Mouse (Mus musculus) stomach, embryonic 14.5 days (tissue): Measurements from ENCODE around the gene 4921501E09Rik. TPM values are rescaled to one million over a fixed set of nuclear protein-coding genes. Genes with fewer than 3 reads are reported as not detected.
A peak's percentile ranks its signal among the peaks of the same experiment; 100 is the strongest.
"Not testable (repeated sequence)": the region's sequence is repeated elsewhere in the genome, so short reads cannot be mapped to it uniquely, and the experiment has no call there.

Source experiments
- ATAC-seq: fragments of 200-750 bp; cut with Nextera tagmentation; 2 replicates; pipeline ENCODE4 v1.8.0; 2017; ENCODE audit warnings: low read depth, moderate TSS enrichment; ENCODE audit not compliant: insufficient number of reproducible peaks, insufficient read depth, low FRiP score
- H3K27ac ChIP-seq: fragments of 300-500 bp; sonication (generic); 2 replicates; pipeline ENCODE4 v1.5.1; 2014; ENCODE audit warnings: mild to moderate bottlenecking, low read length, moderate library complexity, mixed read lengths
- H3K27me3 ChIP-seq: fragments of 300-500 bp; sonication (generic); 2 replicates; pipeline ENCODE4 v1.6.1; 2014; ENCODE audit warnings: low read length, control low read depth, mixed read lengths; ENCODE audit not compliant: control insufficient read depth, insufficient read depth
- H3K36me3 ChIP-seq: fragments of 300-500 bp; sonication (generic); 2 replicates; pipeline ENCODE4 v1.6.1; 2014; ENCODE audit warnings: mild to moderate bottlenecking, control low read depth, low read length, moderate library complexity, mixed read lengths; ENCODE audit not compliant: control insufficient read depth, insufficient read depth
- H3K4me1 ChIP-seq: fragments of 300-500 bp; sonication (generic); 2 replicates; pipeline ENCODE4 v1.6.1; 2014; ENCODE audit warnings: low read length, control low read depth, mixed read lengths; ENCODE audit not compliant: control insufficient read depth, insufficient read depth
- H3K4me2 ChIP-seq: fragments of 300-500 bp; sonication (generic); replicated peaks from 2 replicates; pipeline ENCODE4 v1.6.1; 2014; ENCODE audit warnings: low read depth, low read length, control low read depth
- H3K4me3 ChIP-seq: fragments of 300-500 bp; sonication (generic); 2 replicates; pipeline ENCODE4 v1.5.1; 2014; ENCODE audit warnings: low read depth, low read length, control low read depth
- H3K9ac ChIP-seq: fragments of 300-500 bp; sonication (generic); replicated peaks from 2 replicates; pipeline ENCODE4 v1.6.1; 2014; ENCODE audit warnings: low read depth, mild to moderate bottlenecking, control low read depth, low read length, moderate library complexity, mixed read lengths
- H3K9me3 ChIP-seq: fragments of 300-500 bp; sonication (generic); 2 replicates; pipeline ENCODE4 v1.6.1; 2016; ENCODE audit warnings: low read depth, low read length, control low read depth; ENCODE audit not compliant: control insufficient read depth
- WGBS: fragments of 180-500 bp; shearing (Covaris S2); extraction: QIAGEN DNeasy Blood & Tissue Kit; methylation state at CpG from one replicate; pipeline ENCODE4 v1.1.7; 2014; 5-methylcytosine and 5-hydroxymethylcytosine counted together
- polyA plus RNA-seq: library from polyadenylated mRNA; unstranded; fragments of >200 nt; fragmentation: Nextera tagmentation; extraction: Ambion mirVana; gene quantifications from 2 replicates; pipeline ENCODE4 v1.2.1, GENCODE M21; 2014

4921501E09Rik gene
- polyA plus RNA-seq, 1 experiment from 2014 or later: not detected

DNA sequence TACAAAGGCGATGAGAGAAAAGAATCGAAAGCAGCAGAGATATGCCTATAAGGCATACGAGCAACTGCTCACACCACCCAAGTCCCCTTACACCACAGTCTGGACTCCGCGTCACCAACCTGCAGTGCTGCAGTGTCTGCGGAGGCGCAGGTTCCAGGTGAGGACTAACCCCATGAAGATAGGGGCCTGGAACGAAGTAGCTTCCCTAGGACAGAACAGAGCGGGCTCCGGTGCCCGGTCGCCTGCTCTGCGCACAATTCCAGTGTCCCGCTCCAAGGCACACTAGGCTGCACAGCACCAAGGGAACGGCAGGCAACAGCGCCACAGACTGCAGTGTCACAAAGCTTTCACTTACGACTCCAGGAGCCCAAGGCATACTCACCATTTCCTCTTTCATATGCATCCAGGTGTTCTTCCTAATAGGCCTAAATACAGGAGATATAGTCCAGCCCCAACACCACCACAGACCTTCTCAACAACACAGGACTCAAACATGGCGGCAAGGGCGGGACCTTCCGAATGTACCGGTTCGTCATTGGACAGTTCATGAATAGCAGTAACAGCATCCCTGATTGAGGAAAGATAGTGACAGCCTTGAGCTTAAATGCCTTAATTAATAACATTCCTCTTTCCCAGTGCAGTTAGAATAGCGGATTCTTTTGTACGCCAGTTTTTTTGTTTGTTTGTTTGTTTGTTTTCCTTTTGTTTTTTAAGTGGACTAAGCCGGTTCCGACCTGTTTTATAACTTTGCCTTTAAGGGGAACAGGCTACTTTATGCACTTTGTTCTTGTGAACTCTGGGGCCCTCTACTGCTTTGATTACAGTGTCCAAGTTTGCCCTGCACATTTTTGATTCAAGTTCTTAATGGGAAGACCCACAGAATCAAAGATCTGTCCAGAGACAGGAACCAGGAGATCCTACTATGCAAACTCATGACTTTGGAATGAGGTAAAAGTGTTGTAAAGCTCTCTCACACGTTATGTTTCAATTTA, 34.7 kb downstream of the 4921501E09Rik start, which contains the start of gene Zfp763:
Zfp763 (minus strand) TSS at position 503 of the 992 bp plus-strand sequence.
- Histone ChIP-seq H3K27ac (peak within 1 kb of the TSS; percentile 82), H3K4me1 (no peaks in the 10 kb centered on the region), H3K36me3 (no peaks in the 10 kb centered on the region), H3K4me2 (peak within 1 kb of the TSS; percentile 58), H3K4me3 (peak within 1 kb of the TSS; percentile 58), H3K9ac (peak within 1 kb of the TSS; percentile 51), H3K27me3 (no peaks in the 10 kb centered on the region), H3K9me3 (no peaks in the 10 kb centered on the region)
- ATAC-seq: peak; percentile 96
- WGBS: 3% methylated on average over 27 of the region's 27 CpGs

DNA sequence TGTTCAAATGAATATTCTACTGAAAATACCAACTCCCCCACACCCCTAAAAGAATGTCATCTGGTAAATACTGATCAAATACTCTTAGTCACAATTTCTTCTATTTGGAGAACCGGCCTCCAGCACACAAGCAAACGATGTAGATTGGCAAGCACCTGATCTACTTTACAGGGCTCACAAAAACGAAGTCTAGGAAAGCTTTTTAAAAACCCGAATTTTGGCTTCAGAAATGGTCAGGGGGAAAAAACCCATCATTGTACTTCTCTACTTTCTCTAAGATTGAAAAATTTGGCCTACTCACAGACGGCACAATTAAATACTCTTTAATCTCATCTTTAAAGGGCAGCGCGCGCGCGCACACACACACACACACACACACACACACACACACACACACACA, 35.5 kb downstream of the 4921501E09Rik start:
- no peaks in the 10 kb centered on the region for H3K36me3 ChIP-seq
- no peak overlapping the region for H3K27ac ChIP-seq
- no peak for ATAC-seq
- H3K4me2 ChIP-seq: peak overlapping the region; percentile 58
- no peaks in the 10 kb centered on the region for H3K4me1 ChIP-seq
- H3K27me3 ChIP-seq: no peaks in the 10 kb centered on the region
- peak overlapping the region; percentile 51; the same call in 1 of the 2 replicates for H3K9ac ChIP-seq
- H3K4me3 ChIP-seq: peak overlapping the region; percentile 58
- peaks cover 3% of the 10 kb centered on the region; the same call in 1 of the 2 replicates for H3K9me3 ChIP-seq
- WGBS: 9% methylated on average over 10 of the region's 10 CpGs

DNA sequence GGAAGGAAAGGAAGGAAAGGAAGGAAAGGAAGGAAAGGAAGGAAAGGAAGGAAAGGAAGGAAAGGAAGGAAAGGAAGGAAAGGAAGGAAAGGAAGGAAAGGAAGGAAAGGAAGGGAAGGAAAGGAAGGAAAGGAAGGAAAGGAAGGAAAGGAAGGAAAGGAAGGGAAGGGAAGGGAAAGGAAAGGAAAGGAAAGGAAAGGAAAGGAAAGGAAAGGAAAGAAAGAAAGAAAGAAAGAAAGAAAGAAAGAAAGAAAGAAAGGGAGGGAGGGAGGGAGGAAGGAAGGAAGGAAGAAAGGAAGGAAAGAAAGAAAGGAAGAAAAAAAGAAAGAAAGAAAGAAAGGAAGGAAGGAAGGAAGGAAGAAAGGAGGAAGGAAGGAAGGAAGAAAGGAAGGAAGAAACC, 47.4 kb downstream of the 4921501E09Rik start:
- not testable (repeated sequence) for H3K4me3 ChIP-seq, H3K27ac ChIP-seq, H3K4me1 ChIP-seq, H3K9ac ChIP-seq, H3K27me3 ChIP-seq, H3K4me2 ChIP-seq, ATAC-seq
- peaks cover 33% of the 10 kb centered on the region for H3K36me3 ChIP-seq
- peaks cover 50% of the 10 kb centered on the region for H3K9me3 ChIP-seq

Other genes starting within 250 kb of the 4921501E09Rik start
- gene Zfp799, start 237.8 kb downstream of the 4921501E09Rik start, polyA plus RNA-seq: 20.6 and 21.4 TPM in 2 replicates
- gene Zfp870, start 176.4 kb downstream of the 4921501E09Rik start, polyA plus RNA-seq: 6.0 and 8.7 TPM in 2 replicates
- not detected in 2 replicates for gene Cyp4f14, start 150.7 kb downstream of the 4921501E09Rik start, polyA plus RNA-seq
- gene Cyp4f13, start 120.7 kb downstream of the 4921501E09Rik start, polyA plus RNA-seq: 12.3 and 18.8 TPM in 2 replicates
- 13.6 and 13.9 TPM in 2 replicates for gene Zfp472, start 102.2 kb downstream of the 4921501E09Rik start, polyA plus RNA-seq
- 13.1 and 14.2 TPM in 2 replicates for gene Zfp952, start 74.9 kb downstream of the 4921501E09Rik start, polyA plus RNA-seq
- 14.1 and 15.8 TPM in 2 replicates for gene Zfp763, start 34.7 kb downstream of the 4921501E09Rik start, polyA plus RNA-seq
- 9.5 and 12.0 TPM in 2 replicates for gene Zfp563, start 21.3 kb upstream of the 4921501E09Rik start, polyA plus RNA-seq
- not detected in 2 replicates for gene Morc2b, start 71.6 kb upstream of the 4921501E09Rik start, polyA plus RNA-seq
- gene Olfr55, start 100.4 kb upstream of the 4921501E09Rik start, polyA plus RNA-seq: not detected in 2 replicates
- not detected in 2 replicates for gene Olfr239, start 123.2 kb upstream of the 4921501E09Rik start, polyA plus RNA-seq
- gene Olfr1564, start 153.6 kb upstream of the 4921501E09Rik start, polyA plus RNA-seq: not detected in 2 replicates
- 19.4 and 20.9 TPM in 2 replicates for gene Zfp955a, start 187.1 kb upstream of the 4921501E09Rik start, polyA plus RNA-seq
- gene Olfr63, start 196.6 kb upstream of the 4921501E09Rik start, polyA plus RNA-seq: 0.04 TPM in 1 of 2 replicates, not detected in the other
- gene Zfp955b, start 221.5 kb upstream of the 4921501E09Rik start, polyA plus RNA-seq: 9.7 and 11.0 TPM in 2 replicates